Mouse (Mus musculus): ENCODE data around the gene Zfp213.

The Zfp213 gene

GRCm38 (mm10) chr17:23563595-23564367, at the start of gene Zfp213:
TSS of gene Zfp213 (minus strand) at chr17:23564238.
- peaks cover 7% of the 10 kb centered on the region for H3K27me3 ChIP-seq (ENCODE audit: insufficient read depth, low read length)
- TF ChIP-seq CTCF (conservative IDR thresholded peaks at IDR 0.05; ENCODE audit: low read length) (no peak), NANOG (IDR thresholded peaks at IDR 0.05; ENCODE audit: borderline replicate concordance, low read length) (no peak), POU5F1 (IDR thresholded peaks at IDR 0.05; ENCODE audit: borderline replicate concordance, low read length) (no peak)
- H3K9me3 ChIP-seq (ENCODE audit: low read length), result no peaks in the 10 kb centered on the region
- peaks cover 46% of the 10 kb centered on the region for H3K4me1 ChIP-seq (replicated peaks; ENCODE audit: low read depth, low read length)
- peaks cover 18% of the 10 kb centered on the region for H3K36me3 ChIP-seq (ENCODE audit: insufficient read depth, low read length)
- H3K4me3 ChIP-seq (replicated peaks; ENCODE audit: low read length), result peak within 1 kb of the TSS; percentile 90

DNA sequence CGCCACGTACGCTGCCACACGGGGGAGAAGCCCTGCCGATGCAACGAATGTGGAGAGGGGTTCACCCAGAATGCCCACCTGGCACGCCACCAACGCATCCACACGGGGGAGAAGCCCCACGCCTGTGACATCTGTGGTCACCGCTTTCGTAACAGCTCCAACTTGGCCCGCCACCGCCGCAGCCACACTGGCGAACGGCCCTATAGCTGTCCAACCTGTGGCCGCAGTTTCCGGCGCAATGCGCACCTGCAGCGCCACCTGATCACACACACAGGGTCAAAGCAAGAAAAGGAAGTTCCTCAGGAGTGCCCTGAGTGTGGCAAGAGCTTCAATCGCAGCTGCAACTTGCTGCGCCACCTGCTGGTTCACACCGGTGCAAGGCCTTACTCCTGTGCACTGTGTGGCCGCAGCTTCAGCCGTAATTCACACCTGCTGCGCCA, 46.3 kb upstream of the Zfp213 start:
- Histone ChIP-seq H3K4me1 (replicated peaks; ENCODE audit: low read depth, low read length) (peaks cover 74% of the 10 kb centered on the region), H3K36me3 (ENCODE audit: insufficient read depth, low read length) (peaks cover 69% of the 10 kb centered on the region), H3K27me3 (ENCODE audit: insufficient read depth, low read length) (no peaks in the 10 kb centered on the region), H3K4me3 (replicated peaks; ENCODE audit: low read length) (peak overlapping the region; percentile 65), H3K9me3 (ENCODE audit: low read length) (no peaks in the 10 kb centered on the region)
- peak; percentile 67 for TF ChIP-seq CTCF (conservative IDR thresholded peaks at IDR 0.05; ENCODE audit: low read length)
- no peak for TF ChIP-seq NANOG (IDR thresholded peaks at IDR 0.05; ENCODE audit: borderline replicate concordance, low read length)

DNA sequence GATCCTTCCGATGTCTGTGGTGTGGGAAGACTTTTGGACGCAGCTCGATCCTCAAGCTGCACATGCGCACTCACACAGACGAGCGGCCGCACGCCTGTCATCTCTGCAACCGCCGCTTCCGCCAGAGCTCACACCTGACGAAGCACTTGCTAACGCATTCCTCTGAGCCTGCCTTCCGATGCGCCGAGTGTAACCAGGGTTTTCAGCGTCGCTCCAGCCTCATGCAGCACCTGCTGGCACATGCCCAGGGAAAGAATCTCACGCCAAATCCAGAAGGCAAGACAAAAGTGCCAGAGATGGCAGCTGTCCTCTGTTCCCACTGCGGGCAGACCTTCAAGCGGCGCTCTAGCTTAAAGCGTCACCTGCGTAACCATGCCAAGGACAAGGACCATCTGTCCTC, 45.6 kb upstream of the Zfp213 start:
- H3K4me1 ChIP-seq (replicated peaks; ENCODE audit: low read depth, low read length), result peaks cover 82% of the 10 kb centered on the region
- no peaks in the 10 kb centered on the region for H3K27me3 ChIP-seq (ENCODE audit: insufficient read depth, low read length)
- H3K9me3 ChIP-seq (ENCODE audit: low read length), result no peaks in the 10 kb centered on the region
- peak overlapping the region; percentile 65 for H3K4me3 ChIP-seq (replicated peaks; ENCODE audit: low read length)
- TF ChIP-seq NANOG (IDR thresholded peaks at IDR 0.05; ENCODE audit: borderline replicate concordance, low read length) (no peak), POU5F1 (IDR thresholded peaks at IDR 0.05; ENCODE audit: borderline replicate concordance, low read length) (no peak), CTCF (conservative IDR thresholded peaks at IDR 0.05; ENCODE audit: low read length) (no peak)
- H3K36me3 ChIP-seq (ENCODE audit: insufficient read depth, low read length), result peaks cover 74% of the 10 kb centered on the region

DNA sequence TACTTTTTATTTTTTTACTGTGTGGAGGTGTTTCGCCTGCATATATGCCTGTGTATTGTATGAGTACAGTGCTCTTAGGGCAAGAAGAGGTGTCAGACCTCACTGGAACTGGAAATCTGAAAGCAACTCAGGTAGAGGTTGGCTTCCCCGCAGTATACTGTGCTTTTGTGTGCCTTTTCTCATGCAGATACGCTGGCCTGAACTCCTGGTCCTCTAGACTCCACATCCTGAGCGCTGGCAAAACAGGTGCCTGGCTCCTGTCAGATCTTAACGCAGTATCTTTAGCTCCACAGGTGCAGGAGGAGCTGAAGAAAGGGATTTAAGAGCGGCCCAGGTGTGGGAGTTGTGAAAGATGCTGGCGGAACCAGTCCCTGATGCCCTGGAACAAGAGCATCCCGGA, 41.2 kb upstream of the Zfp213 start:
- Histone ChIP-seq H3K9me3 (ENCODE audit: low read length) (no peaks in the 10 kb centered on the region), H3K36me3 (ENCODE audit: insufficient read depth, low read length) (peaks cover 71% of the 10 kb centered on the region), H3K4me1 (replicated peaks; ENCODE audit: low read depth, low read length) (peaks cover 79% of the 10 kb centered on the region), H3K4me3 (replicated peaks; ENCODE audit: low read length) (peak overlapping the region; percentile 78), H3K27me3 (ENCODE audit: insufficient read depth, low read length) (no peaks in the 10 kb centered on the region)
- TF ChIP-seq POU5F1 (IDR thresholded peaks at IDR 0.05; ENCODE audit: borderline replicate concordance, low read length) (peak; percentile 82), NANOG (IDR thresholded peaks at IDR 0.05; ENCODE audit: borderline replicate concordance, low read length) (no peak), CTCF (conservative IDR thresholded peaks at IDR 0.05; ENCODE audit: low read length) (no peak)

- Histone ChIP-seq H3K4me1 (replicated peaks; ENCODE audit: low read depth, low read length) (peaks cover 76% of the 10 kb centered on the region), H3K27me3 (ENCODE audit: insufficient read depth, low read length) (no peaks in the 10 kb centered on the region), H3K9me3 (ENCODE audit: low read length) (no peaks in the 10 kb centered on the region), H3K4me3 (replicated peaks; ENCODE audit: low read length) (peak overlapping the region; percentile 78), H3K36me3 (ENCODE audit: insufficient read depth, low read length) (peaks cover 62% of the 10 kb centered on the region)
- TF ChIP-seq NANOG (IDR thresholded peaks at IDR 0.05; ENCODE audit: borderline replicate concordance, low read length), result no peak
- peak; percentile 61 for TF ChIP-seq CTCF (conservative IDR thresholded peaks at IDR 0.05; ENCODE audit: low read length)
- no peak for TF ChIP-seq POU5F1 (IDR thresholded peaks at IDR 0.05; ENCODE audit: borderline replicate concordance, low read length)
Measured at GRCm38 (mm10) chr17:23604394-23604793, 40.4 kb upstream of the Zfp213 start.

DNA sequence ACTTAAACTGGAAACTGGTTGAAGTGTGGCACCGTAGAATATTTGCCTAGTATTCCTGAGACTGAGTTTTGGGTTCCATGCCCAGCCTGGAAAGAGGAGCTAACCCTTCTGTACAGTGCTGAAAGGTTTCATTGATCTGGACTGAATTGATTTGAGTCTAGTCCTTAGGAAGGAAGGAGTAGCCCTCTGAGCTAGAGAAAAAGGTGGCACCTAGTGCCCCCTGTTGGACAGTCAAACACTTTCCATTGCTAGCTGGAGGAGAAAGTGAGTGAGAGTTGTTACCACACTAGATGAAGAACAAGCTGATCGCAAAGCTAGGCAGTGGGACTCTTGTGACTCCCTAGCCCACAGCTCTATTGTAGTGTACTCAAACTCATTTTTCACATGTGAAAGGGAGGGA, 39.5 kb upstream of the Zfp213 start:
- H3K36me3 ChIP-seq (ENCODE audit: insufficient read depth, low read length), result peaks cover 54% of the 10 kb centered on the region
- peak overlapping the region; percentile 78 for H3K4me3 ChIP-seq (replicated peaks; ENCODE audit: low read length)
- no peaks in the 10 kb centered on the region for H3K9me3 ChIP-seq (ENCODE audit: low read length)
- H3K4me1 ChIP-seq (replicated peaks; ENCODE audit: low read depth, low read length), result peaks cover 69% of the 10 kb centered on the region
- H3K27me3 ChIP-seq (ENCODE audit: insufficient read depth, low read length), result no peaks in the 10 kb centered on the region
- peak; percentile 43 for TF ChIP-seq CTCF (conservative IDR thresholded peaks at IDR 0.05; ENCODE audit: low read length)
- no peak for TF ChIP-seq POU5F1 (IDR thresholded peaks at IDR 0.05; ENCODE audit: borderline replicate concordance, low read length)

- H3K36me3 ChIP-seq (ENCODE audit: insufficient read depth, low read length), result peaks cover 49% of the 10 kb centered on the region
- peaks cover 69% of the 10 kb centered on the region for H3K4me1 ChIP-seq (replicated peaks; ENCODE audit: low read depth, low read length)
- no peaks in the 10 kb centered on the region for H3K9me3 ChIP-seq (ENCODE audit: low read length)
- TF ChIP-seq CTCF (conservative IDR thresholded peaks at IDR 0.05; ENCODE audit: low read length) (no peak), NANOG (IDR thresholded peaks at IDR 0.05; ENCODE audit: borderline replicate concordance, low read length) (no peak), POU5F1 (IDR thresholded peaks at IDR 0.05; ENCODE audit: borderline replicate concordance, low read length) (no peak)
- H3K4me3 ChIP-seq (replicated peaks; ENCODE audit: low read length), result peak overlapping the region; percentile 86
- no peaks in the 10 kb centered on the region for H3K27me3 ChIP-seq (ENCODE audit: insufficient read depth, low read length)
Measured at GRCm38 (mm10) chr17:23603077-23603476, 39.0 kb upstream of the Zfp213 start.

DNA sequence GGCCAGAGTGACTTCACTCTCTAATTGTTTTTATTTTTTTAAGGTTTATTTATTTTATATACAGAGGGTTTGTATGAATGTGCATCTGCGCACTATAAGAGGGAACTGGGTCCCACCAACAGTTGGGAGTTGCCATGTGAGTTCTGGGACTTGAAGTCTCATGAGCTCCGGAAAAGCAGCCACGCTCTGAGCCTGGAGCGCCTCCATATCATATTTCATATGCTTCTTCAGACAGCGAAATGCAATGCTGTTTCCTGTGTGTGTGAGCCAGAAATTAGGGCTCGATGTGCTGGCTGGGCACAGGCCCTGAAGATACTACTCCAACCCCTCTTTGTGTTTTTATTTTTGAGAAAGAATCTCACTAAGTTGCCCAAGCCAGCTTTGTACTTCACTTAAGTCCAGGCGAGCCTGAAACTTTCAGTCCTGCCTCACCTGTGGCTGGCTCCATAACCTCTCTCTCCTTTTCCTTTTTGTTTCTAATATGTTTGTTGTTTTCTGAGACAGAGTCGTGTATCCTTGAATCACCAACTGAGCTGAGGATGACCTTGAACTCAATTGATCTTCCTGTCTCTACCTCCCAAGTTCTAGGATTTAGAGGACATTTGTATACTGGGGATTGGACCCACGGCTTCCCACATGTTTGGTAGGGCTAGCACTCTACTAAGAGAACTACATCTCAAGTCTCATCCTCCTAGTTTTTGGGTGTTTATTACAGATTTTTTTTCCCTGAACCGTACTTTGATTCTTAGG, 38.0 kb upstream of the Zfp213 start:
- Histone ChIP-seq H3K4me1 (replicated peaks; ENCODE audit: low read depth, low read length) (peaks cover 65% of the 10 kb centered on the region), H3K4me3 (replicated peaks; ENCODE audit: low read length) (peak overlapping the region; percentile 86), H3K9me3 (ENCODE audit: low read length) (no peaks in the 10 kb centered on the region), H3K36me3 (ENCODE audit: insufficient read depth, low read length) (peaks cover 42% of the 10 kb centered on the region), H3K27me3 (ENCODE audit: insufficient read depth, low read length) (no peaks in the 10 kb centered on the region)
- TF ChIP-seq POU5F1 (IDR thresholded peaks at IDR 0.05; ENCODE audit: borderline replicate concordance, low read length) (no peak), CTCF (conservative IDR thresholded peaks at IDR 0.05; ENCODE audit: low read length) (no peak), NANOG (IDR thresholded peaks at IDR 0.05; ENCODE audit: borderline replicate concordance, low read length) (no peak)
